Mouse (Mus musculus): Measurements from ENCODE around the gene Lbhd1. TPM values are rescaled to one million over a fixed set of nuclear protein-coding genes. Genes with fewer than 3 reads are reported as not detected.

Gene Lbhd1
- polyA plus RNA-seq, 1 experiment: 0.55 TPM

GRCm38 (mm10) chr19:8898576-8898975 lies 15.0 kb downstream of the Lbhd1 start:
- peak overlapping the region; percentile 71 for H3K4me3 ChIP-seq (ENCODE audit: low read depth, low read length)
- 1% methylated on average over 13 of the region's 13 CpGs for WGBS
- H3K4me1 ChIP-seq (ENCODE audit: control insufficient read depth, insufficient read depth, insufficient read length, low read length): peaks cover 8% of the 10 kb centered on the region
- peak overlapping the region; percentile 44 for H3K27ac ChIP-seq (ENCODE audit: insufficient read depth, low read depth, low read length)
- H3K27me3 ChIP-seq (ENCODE audit: control insufficient read depth, insufficient read depth, low read length): no peaks in the 10 kb centered on the region
- H3K36me3 ChIP-seq (ENCODE audit: control insufficient read depth, insufficient read depth, low read length): peaks cover 21% of the 10 kb centered on the region
- TF ChIP-seq CTCF (IDR thresholded peaks at IDR 0.05; ENCODE audit: extremely low read depth, insufficient read length, insufficient replicate concordance, low read depth, low read length) (no peak), POLR2A (IDR thresholded peaks at IDR 0.05; ENCODE audit: low read depth, low read length) (no peak)

- H3K27ac ChIP-seq (ENCODE audit: insufficient read depth, low read depth, low read length): no peak overlapping the region
- no peaks in the 10 kb centered on the region for H3K27me3 ChIP-seq (ENCODE audit: control insufficient read depth, insufficient read depth, low read length)
- peaks cover 24% of the 10 kb centered on the region for H3K36me3 ChIP-seq (ENCODE audit: control insufficient read depth, insufficient read depth, low read length)
- 15% methylated on average over 3 of the region's 3 CpGs for WGBS
- H3K4me3 ChIP-seq (ENCODE audit: low read depth, low read length): no peak overlapping the region
- no peak for TF ChIP-seq POLR2A (IDR thresholded peaks at IDR 0.05; ENCODE audit: low read depth, low read length)
- TF ChIP-seq CTCF (IDR thresholded peaks at IDR 0.05; ENCODE audit: extremely low read depth, insufficient read length, insufficient replicate concordance, low read depth, low read length): no peak
- H3K4me1 ChIP-seq (ENCODE audit: control insufficient read depth, insufficient read depth, insufficient read length, low read length): peaks cover 8% of the 10 kb centered on the region
Observed at GRCm38 (mm10) chr19:8899079-8899478, 15.5 kb downstream of the Lbhd1 start.

GRCm38 (mm10) chr19:8903412-8903811 lies 19.9 kb downstream of the Lbhd1 start:
- no peak overlapping the region for H3K4me3 ChIP-seq (ENCODE audit: low read depth, low read length)
- no peak overlapping the region for H3K27ac ChIP-seq (ENCODE audit: insufficient read depth, low read depth, low read length)
- H3K4me1 ChIP-seq (ENCODE audit: control insufficient read depth, insufficient read depth, insufficient read length, low read length): no peaks in the 10 kb centered on the region
- H3K27me3 ChIP-seq (ENCODE audit: control insufficient read depth, insufficient read depth, low read length): no peaks in the 10 kb centered on the region
- 90% methylated on average over 5 of the region's 5 CpGs for WGBS
- TF ChIP-seq CTCF (IDR thresholded peaks at IDR 0.05; ENCODE audit: extremely low read depth, insufficient read length, insufficient replicate concordance, low read depth, low read length) (no peak), POLR2A (IDR thresholded peaks at IDR 0.05; ENCODE audit: low read depth, low read length) (no peak)
- peaks cover 52% of the 10 kb centered on the region for H3K36me3 ChIP-seq (ENCODE audit: control insufficient read depth, insufficient read depth, low read length)

- Histone ChIP-seq H3K4me3 (ENCODE audit: low read depth, low read length) (no peak overlapping the region), H3K36me3 (ENCODE audit: control insufficient read depth, insufficient read depth, low read length) (peaks cover 86% of the 10 kb centered on the region), H3K27me3 (ENCODE audit: control insufficient read depth, insufficient read depth, low read length) (no peaks in the 10 kb centered on the region), H3K27ac (ENCODE audit: insufficient read depth, low read depth, low read length) (no peak overlapping the region), H3K4me1 (ENCODE audit: control insufficient read depth, insufficient read depth, insufficient read length, low read length) (no peaks in the 10 kb centered on the region)
- TF ChIP-seq POLR2A (IDR thresholded peaks at IDR 0.05; ENCODE audit: low read depth, low read length) (no peak), CTCF (IDR thresholded peaks at IDR 0.05; ENCODE audit: extremely low read depth, insufficient read length, insufficient replicate concordance, low read depth, low read length) (no peak)
- 97% methylated on average over 6 of the region's 6 CpGs for WGBS
Observed at GRCm38 (mm10) chr19:8908531-8908930, 25.0 kb downstream of the Lbhd1 start.

DNA sequence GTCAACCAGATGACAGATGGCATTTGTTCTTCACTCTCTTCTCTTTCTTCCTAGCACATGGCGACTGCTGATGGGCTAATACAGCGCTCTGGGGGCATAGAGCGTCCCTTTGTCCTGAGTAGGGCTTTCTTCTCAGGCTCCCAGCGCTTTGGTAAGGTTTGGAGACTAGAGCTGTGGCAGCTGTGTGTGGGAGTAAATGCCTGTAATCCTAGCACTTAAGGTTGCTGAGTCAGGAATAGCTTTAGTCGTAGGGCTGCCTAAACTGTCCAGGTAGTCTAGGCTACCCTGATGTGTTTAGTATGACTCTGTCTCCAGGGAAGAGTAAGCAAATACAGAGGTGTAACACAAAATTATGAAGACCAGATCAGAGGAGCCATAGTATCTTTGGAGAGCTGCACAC lies 28.3 kb downstream of the Lbhd1 start:
- WGBS: 97% methylated on average over 5 of the region's 5 CpGs
- Histone ChIP-seq H3K27me3 (ENCODE audit: control insufficient read depth, insufficient read depth, low read length) (no peaks in the 10 kb centered on the region), H3K36me3 (ENCODE audit: control insufficient read depth, insufficient read depth, low read length) (peaks cover 92% of the 10 kb centered on the region), H3K4me1 (ENCODE audit: control insufficient read depth, insufficient read depth, insufficient read length, low read length) (no peaks in the 10 kb centered on the region), H3K4me3 (ENCODE audit: low read depth, low read length) (no peak overlapping the region), H3K27ac (ENCODE audit: insufficient read depth, low read depth, low read length) (no peak overlapping the region)
- TF ChIP-seq POLR2A (IDR thresholded peaks at IDR 0.05; ENCODE audit: low read depth, low read length) (no peak), CTCF (IDR thresholded peaks at IDR 0.05; ENCODE audit: extremely low read depth, insufficient read length, insufficient replicate concordance, low read depth, low read length) (no peak)

- no peaks in the 10 kb centered on the region for H3K4me1 ChIP-seq (ENCODE audit: control insufficient read depth, insufficient read depth, insufficient read length, low read length)
- WGBS: 95% methylated on average over 3 of the region's 3 CpGs
- no peak for TF ChIP-seq CTCF (IDR thresholded peaks at IDR 0.05; ENCODE audit: extremely low read depth, insufficient read length, insufficient replicate concordance, low read depth, low read length)
- TF ChIP-seq POLR2A (IDR thresholded peaks at IDR 0.05; ENCODE audit: low read depth, low read length): no peak
- no peak overlapping the region for H3K27ac ChIP-seq (ENCODE audit: insufficient read depth, low read depth, low read length)
- H3K36me3 ChIP-seq (ENCODE audit: control insufficient read depth, insufficient read depth, low read length): peaks cover 71% of the 10 kb centered on the region
- H3K4me3 ChIP-seq (ENCODE audit: low read depth, low read length): no peak overlapping the region
- H3K27me3 ChIP-seq (ENCODE audit: control insufficient read depth, insufficient read depth, low read length): no peaks in the 10 kb centered on the region
Observed at GRCm38 (mm10) chr19:8914212-8914611, 30.7 kb downstream of the Lbhd1 start.

GRCm38 (mm10) chr19:8919000-8919399 lies 35.5 kb downstream of the Lbhd1 start:
- H3K27ac ChIP-seq (ENCODE audit: insufficient read depth, low read depth, low read length): peak overlapping the region; percentile 53; the same call in 1 of the 2 replicates
- 63% methylated on average over 3 of the region's 3 CpGs for WGBS

More at GRCm38 (mm10) chr19:8919000-8919399, 35.5 kb downstream of the Lbhd1 start:
- no peak for TF ChIP-seq POLR2A (IDR thresholded peaks at IDR 0.05; ENCODE audit: low read depth, low read length)
- TF ChIP-seq CTCF (IDR thresholded peaks at IDR 0.05; ENCODE audit: extremely low read depth, insufficient read length, insufficient replicate concordance, low read depth, low read length): no peak
- Histone ChIP-seq H3K27me3 (ENCODE audit: control insufficient read depth, insufficient read depth, low read length) (no peaks in the 10 kb centered on the region), H3K4me3 (ENCODE audit: low read depth, low read length) (no peak overlapping the region), H3K4me1 (ENCODE audit: control insufficient read depth, insufficient read depth, insufficient read length, low read length) (peaks cover 5% of the 10 kb centered on the region; the same call in 1 of the 2 replicates), H3K36me3 (ENCODE audit: control insufficient read depth, insufficient read depth, low read length) (peaks cover 31% of the 10 kb centered on the region)

Data from small intestine, adult 2 months (tissue).